ENCODE assay signal across 18 mouse cellular contexts in genomic region chr2:57261286-57262077, GRCm38 (mm10). TPM values are rescaled to one million over a fixed set of nuclear protein-coding genes. Genes with fewer than 3 reads are reported as not detected.
DNase-seq lines count a peak whose midpoint lies in the region; ATAC-seq lines count a peak whose summit lies in the region.
"Had no signal": no experiment of that assay in that cellular context is flagged by ENCODE, and none has a peak within 500 bp of the region (broad histone marks: within the 10 kb centered on the region; RNA-seq: fewer than 3 reads in every experiment).

No protein-coding gene starts in this region.

- no peak overlapping the region for H3K9ac ChIP-seq in midbrain, embryonic 11.5 days (ENCODE audit: low read length)
- no peak overlapping the region for H3K9ac ChIP-seq in kidney, embryonic 14.5 days (ENCODE audit: low read depth, low read length)
- no peak overlapping the region for H3K9ac ChIP-seq in hindbrain, embryonic 11.5 days (ENCODE audit: low read depth, low read length)
- no peak overlapping the region for H3K9ac ChIP-seq in neural tube, embryonic 15.5 days (replicated peaks)
- H3K9ac ChIP-seq: hindbrain, embryonic 12.5 days; neural tube, embryonic 12.5 days had no signal

- H3K9me3 ChIP-seq in midbrain, embryonic 11.5 days (ENCODE audit: control insufficient read depth, low read length) = no peaks in the 10 kb centered on the region
- no peaks in the 10 kb centered on the region for H3K9me3 ChIP-seq in midbrain, embryonic 10.5 days (replicated peaks)
- H3K9me3 ChIP-seq in kidney, embryonic 14.5 days (ENCODE audit: control insufficient read depth, low read length) = no peaks in the 10 kb centered on the region
- H3K9me3 ChIP-seq in hindbrain, embryonic 11.5 days (ENCODE audit: control insufficient read depth, low read length) = no peaks in the 10 kb centered on the region
- H3K9me3 ChIP-seq in neural tube, embryonic 15.5 days (replicated peaks) = no peaks in the 10 kb centered on the region
- H3K9me3 ChIP-seq: hindbrain, embryonic 12.5 days; neural tube, embryonic 12.5 days had no signal

- ATAC-seq in midbrain, embryonic 11.5 days (ENCODE audit: low FRiP score) = no peak
- ATAC-seq in kidney, embryonic 14.5 days (ENCODE audit: low FRiP score, low TSS enrichment) = peak; percentile 57; the same call in 1 of the 2 replicates
- no peak for ATAC-seq in hindbrain, embryonic 11.5 days (ENCODE audit: low FRiP score)
- no peak for ATAC-seq in neural tube, embryonic 15.5 days (ENCODE audit: low FRiP score)
- ATAC-seq: forebrain, embryonic 16.5 days; inflammation-experienced regulatory T-cells, adult 6 months had no signal

- 87% methylated on average over 8 of the region's 8 CpGs for WGBS in midbrain, embryonic 11.5 days
- WGBS in midbrain, embryonic 10.5 days = 87% methylated on average over 8 of the region's 8 CpGs
- WGBS in kidney, embryonic 14.5 days = 67% methylated on average over 8 of the region's 8 CpGs
- WGBS in hindbrain, embryonic 11.5 days = 86% methylated on average over 8 of the region's 8 CpGs
- 92% methylated on average over 8 of the region's 8 CpGs for WGBS in neural tube, embryonic 15.5 days

- H3K4me1 ChIP-seq in midbrain, embryonic 11.5 days (ENCODE audit: control insufficient read depth, insufficient read depth, low read length) = peaks cover 3% of the 10 kb centered on the region; the same call in 1 of the 2 replicates
- H3K4me1 ChIP-seq in midbrain, embryonic 10.5 days = peaks cover 13% of the 10 kb centered on the region
- H3K4me1 ChIP-seq in kidney, embryonic 14.5 days (ENCODE audit: control insufficient read depth, insufficient read depth, low read length) = no peaks in the 10 kb centered on the region
- H3K4me1 ChIP-seq in hindbrain, embryonic 11.5 days (replicated peaks; ENCODE audit: control insufficient read depth, insufficient read depth, low read length) = no peaks in the 10 kb centered on the region; the same call in 1 of the 2 replicates
- H3K4me1 ChIP-seq in neural tube, embryonic 15.5 days = 0 out of 2 replicates have a peak, but pooled peaks cover 1% of the 10 kb centered on the region
- H3K4me1 ChIP-seq: neural tube, embryonic 12.5 days had no signal

- no peak overlapping the region for H3K4me2 ChIP-seq in midbrain, embryonic 11.5 days
- H3K4me2 ChIP-seq in kidney, embryonic 14.5 days (replicated peaks; ENCODE audit: low read depth, low read length) = no peak overlapping the region
- H3K4me2 ChIP-seq in hindbrain, embryonic 11.5 days (replicated peaks; ENCODE audit: low read depth, low read length) = no peak overlapping the region
- no peak overlapping the region for H3K4me2 ChIP-seq in neural tube, embryonic 15.5 days
- H3K4me2 ChIP-seq: hindbrain, embryonic 12.5 days; neural tube, embryonic 12.5 days had no signal

- H3K27ac ChIP-seq in midbrain, embryonic 11.5 days (ENCODE audit: low read depth, low read length) = no peak overlapping the region
- no peak overlapping the region for H3K27ac ChIP-seq in midbrain, embryonic 10.5 days (replicated peaks)
- H3K27ac ChIP-seq in kidney, embryonic 14.5 days (ENCODE audit: low read depth, low read length) = no peak overlapping the region
- no peak overlapping the region for H3K27ac ChIP-seq in hindbrain, embryonic 11.5 days (ENCODE audit: low read depth, low read length)
- H3K27ac ChIP-seq in neural tube, embryonic 15.5 days (replicated peaks) = no peak overlapping the region
- H3K27ac ChIP-seq: heart, adult 2 months; hindbrain, embryonic 12.5 days; neural tube, embryonic 12.5 days had no signal

- peaks cover 6% of the 10 kb centered on the region; the same call in 1 of the 2 replicates for H3K27me3 ChIP-seq in midbrain, embryonic 11.5 days (ENCODE audit: control insufficient read depth, insufficient read depth, low read length)
- peaks cover 13% of the 10 kb centered on the region for H3K27me3 ChIP-seq in midbrain, embryonic 10.5 days (ENCODE audit: low read depth, poor library complexity, severe bottlenecking)
- no peaks in the 10 kb centered on the region for H3K27me3 ChIP-seq in kidney, embryonic 14.5 days (ENCODE audit: control insufficient read depth, insufficient read depth, low read length)
- H3K27me3 ChIP-seq in hindbrain, embryonic 11.5 days (ENCODE audit: control insufficient read depth, insufficient read depth, low read length) = no peaks in the 10 kb centered on the region
- H3K27me3 ChIP-seq in neural tube, embryonic 15.5 days (replicated peaks) = no peaks in the 10 kb centered on the region
- H3K27me3 ChIP-seq: hindbrain, embryonic 12.5 days; neural tube, embryonic 12.5 days had no signal

- no peak overlapping the region for H3K4me3 ChIP-seq in midbrain, embryonic 11.5 days (ENCODE audit: low read depth, low read length)
- no peak overlapping the region for H3K4me3 ChIP-seq in midbrain, embryonic 10.5 days
- H3K4me3 ChIP-seq in kidney, embryonic 14.5 days (ENCODE audit: low read length) = no peak overlapping the region
- no peak overlapping the region for H3K4me3 ChIP-seq in hindbrain, embryonic 11.5 days (ENCODE audit: low read depth, low read length)
- H3K4me3 ChIP-seq in neural tube, embryonic 15.5 days (replicated peaks) = no peak overlapping the region
- H3K4me3 ChIP-seq: erythroblast, embryonic 14.5 days; gastrocnemius, adult 2 months; heart, adult 2 months; hindbrain, embryonic 12.5 days; neural tube, embryonic 12.5 days had no signal

- DNase-seq in midbrain, embryonic 11.5 days (ENCODE audit: low spot score, missing footprints) = peak; percentile 47
- DNase-seq in midbrain, embryonic 10.5 days (ENCODE audit: low spot score) = no peak
- DNase-seq in kidney, postnatal 4 days = peak; percentile 18 to 42
- no peak for DNase-seq in hindbrain, embryonic 11.5 days (ENCODE audit: low spot score)
- no peak for DNase-seq in frontal cortex, postnatal 10 days (ENCODE audit: low spot score in 2 of 2)
- DNase-seq: adrenal gland, adult 2 months; cerebellum, adult 18-20 months; gastrocnemius, adult 2 months; heart, adult 2 months; lung, adult 18-20 months; thymus, postnatal 36 days had no signal

- H3K36me3 ChIP-seq in midbrain, embryonic 11.5 days (ENCODE audit: control insufficient read depth, insufficient read depth, low read length) = no peaks in the 10 kb centered on the region
- H3K36me3 ChIP-seq in midbrain, embryonic 10.5 days = no peaks in the 10 kb centered on the region
- H3K36me3 ChIP-seq in kidney, embryonic 14.5 days (ENCODE audit: control insufficient read depth, insufficient read depth, low read length) = no peaks in the 10 kb centered on the region
- no peaks in the 10 kb centered on the region for H3K36me3 ChIP-seq in hindbrain, embryonic 11.5 days (ENCODE audit: control insufficient read depth, insufficient read depth, low read length)
- H3K36me3 ChIP-seq in neural tube, embryonic 15.5 days = no peaks in the 10 kb centered on the region
- H3K36me3 ChIP-seq: hindbrain, embryonic 12.5 days; neural tube, embryonic 12.5 days had no signal

RNA-seq across cellular contexts. Expression of gene Gpd2, which starts 24.0 kb away (rescaled TPM):
- polyA plus RNA-seq in midbrain, embryonic 11.5 days (2014; fragmentation: Nextera tagmentation; extraction: Ambion mirVana) = 14.6 and 15.8 TPM in 2 replicates
- polyA plus RNA-seq in midbrain, embryonic 10.5 days (2016; fragmentation: Nextera tagmentation; extraction: Ambion mirVana) = 21.4 and 24.4 TPM in 2 replicates
- 12.0 and 19.7 TPM in 2 replicates for polyA plus RNA-seq in kidney, embryonic 14.5 days (2014; fragmentation: Nextera tagmentation; extraction: Ambion mirVana)
- polyA plus RNA-seq in hindbrain, embryonic 11.5 days (2014; fragmentation: Nextera tagmentation; extraction: Ambion mirVana) = 18.2 and 22.6 TPM in 2 replicates
- 24.8 and 27.6 TPM in 2 replicates for polyA plus RNA-seq in neural tube, embryonic 15.5 days (2015; fragmentation: Nextera tagmentation; extraction: Ambion mirVana)

Comparison
In these comparisons a context has a peak if more than half of its experiments do, and no peak if none do; other contexts are left out.
1. DNase-seq: peak in midbrain, embryonic 11.5 days (single experiment) and kidney, postnatal 4 days (2 of 2); none in midbrain, embryonic 10.5 days (single experiment), hindbrain, embryonic 11.5 days (single experiment) and frontal cortex, postnatal 10 days (0 of 2).